Mouse (Mus musculus) ES-Bruce4 (cell line): ENCODE data around the gene Grb2.

ENCODE experiments used
- CTCF ChIP-seq: IDR thresholded peaks from one replicate; pipeline ENCODE4 v1.8.1; 2011; ENCODE audit warnings: low read depth, low read length
- POLR2A ChIP-seq: IDR thresholded peaks from one replicate; pipeline ENCODE4 v1.8.1; 2011; ENCODE audit warnings: low read length; ENCODE audit not compliant: insufficient read depth

DNA sequence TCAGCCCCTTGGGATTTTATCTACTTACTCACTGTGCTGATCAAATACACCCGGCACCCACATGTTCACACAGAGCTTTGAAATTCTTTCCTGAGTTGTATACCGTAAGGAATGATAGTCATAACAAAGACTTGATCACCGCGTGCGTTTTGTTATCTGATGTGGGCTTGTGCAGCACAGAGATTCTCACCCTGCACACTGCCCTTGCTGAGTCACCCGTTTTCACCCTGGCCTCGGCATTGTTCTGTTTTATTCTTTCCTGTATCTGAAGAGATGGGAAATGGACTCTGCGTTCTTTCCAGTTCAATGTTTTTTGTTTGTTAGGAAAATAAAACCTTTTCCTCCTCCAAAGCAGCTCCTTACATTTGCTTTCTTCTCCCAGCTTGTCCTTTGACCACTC is 38.4 kb upstream of the Grb2 start:
- TF ChIP-seq CTCF (no peak), POLR2A (no peak)
